Mouse (Mus musculus) lung, postnatal 4 days (tissue): ENCODE measurements at regions not wholly inside any gene's neighbourhood (a gene's known extent, or its start where the extent isn't known, plus 50 kb on each side); places are given as distances from the start of the nearest gene placed in this dataset.

ENCODE experiments used
- DNase-seq, 2 experiments: peaks; one replicate each; pipeline ENCODE4 v3.0.0; 2021

DNA sequence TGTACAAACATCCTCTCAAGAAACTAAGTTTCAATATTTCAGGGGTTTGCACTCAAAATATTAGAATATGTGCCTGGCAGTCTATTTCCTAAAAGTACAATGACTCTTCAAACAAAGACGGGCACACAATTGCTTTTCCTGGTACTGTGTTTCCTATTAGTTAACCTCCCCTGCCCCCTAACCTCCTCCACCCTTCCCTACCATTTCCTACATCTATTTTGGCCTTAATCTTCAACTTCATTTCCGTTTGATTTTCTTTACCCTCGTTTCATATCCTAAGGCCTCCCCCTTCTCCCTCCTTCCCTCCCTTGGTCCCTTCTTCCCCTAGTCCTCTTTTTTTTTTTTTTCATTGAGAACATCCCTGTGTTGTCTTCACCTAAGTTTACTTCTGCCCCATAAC lies 50.8 kb upstream of the Adgrl2 start:
- DNase-seq, result no peak
